12 mouse cellular contexts compared by ENCODE assay signal in the genomic region with DNA sequence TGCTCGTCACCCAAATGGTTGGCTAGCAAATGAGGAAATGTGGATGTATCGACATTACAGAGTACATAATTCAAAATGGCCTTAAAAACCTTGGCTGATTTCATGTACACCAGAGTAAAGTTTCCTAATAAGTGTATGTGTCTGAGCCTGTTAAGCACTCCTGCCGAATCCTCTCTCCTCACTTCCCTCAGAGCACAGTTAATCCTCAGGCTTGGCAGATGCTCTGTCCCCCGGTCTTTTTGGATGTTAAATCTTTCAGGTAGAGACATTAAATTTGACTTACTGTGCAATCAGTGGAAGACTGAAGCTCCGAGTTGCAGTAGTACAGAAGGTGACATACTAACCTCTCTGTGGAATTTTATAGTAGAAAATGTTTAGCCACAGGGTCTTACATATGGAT.
"Had no signal": no experiment of that assay in that cellular context is flagged by ENCODE, and none has a peak within 500 bp of the region (broad histone marks: within the 10 kb centered on the region; RNA-seq: fewer than 3 reads in every experiment).

No protein-coding gene starts in this region.

- DNase-seq: left cerebral cortex, postnatal 4 days; liver; liver, embryonic 13.5 days; liver, postnatal 0 days; lung, adult 18-20 months; lung, adult 2 months; lung, embryonic 14.5 days; lung, postnatal 10 days; lung, postnatal 14 days; lung, postnatal 36 days; lung, postnatal 4 days; midbrain, embryonic 14.5 days had no signal
